8 mouse cellular contexts compared by ENCODE assay signal in genomic region chr17:24559146-24559545, GRCm38 (mm10). TPM values are rescaled to one million over a fixed set of nuclear protein-coding genes. Genes with fewer than 3 reads are reported as not detected.
DNase-seq lines count a peak whose midpoint lies in the region; ATAC-seq lines count a peak whose summit lies in the region.

No protein-coding gene starts in this region.

- ATAC-seq in heart, embryonic 16.5 days (replicated peaks; ENCODE audit: extremely low read depth, insufficient read depth, low FRiP score) = peak; percentile 33; the same call in 1 of the 2 replicates
- ATAC-seq in limb, embryonic 12.5 days (ENCODE audit: insufficient number of reproducible peaks, insufficient read depth, low FRiP score, low TSS enrichment, low read depth) = peak; percentile 77
- ATAC-seq in neural tube, embryonic 12.5 days (ENCODE audit: low FRiP score, low read depth) = peak; percentile 48; the same call in 1 of the 2 replicates
- no peak for ATAC-seq in erythroblast, adult 5-6 weeks (replicated peaks; ENCODE audit: low FRiP score, poor library complexity, severe bottlenecking)

- 52% methylated on average over 3 of the region's 3 CpGs for WGBS in heart, embryonic 16.5 days
- 48% methylated on average over 3 of the region's 3 CpGs for WGBS in limb, embryonic 12.5 days
- 24% methylated on average over 3 of the region's 3 CpGs for WGBS in neural tube, embryonic 12.5 days

- peak overlapping the region; percentile 25 for H3K4me2 ChIP-seq in heart, embryonic 16.5 days (ENCODE audit: low read depth, low read length)
- peak overlapping the region; percentile 36 for H3K4me2 ChIP-seq in limb, embryonic 12.5 days
- peak overlapping the region; percentile 32 for H3K4me2 ChIP-seq in neural tube, embryonic 12.5 days (replicated peaks)

- H3K4me1 ChIP-seq in heart, embryonic 16.5 days (ENCODE audit: control insufficient read depth, insufficient read depth, low read length) = peaks cover 29% of the 10 kb centered on the region
- peaks cover 19% of the 10 kb centered on the region for H3K4me1 ChIP-seq in limb, embryonic 12.5 days (replicated peaks)
- peaks cover 22% of the 10 kb centered on the region for H3K4me1 ChIP-seq in neural tube, embryonic 12.5 days

- H3K36me3 ChIP-seq in heart, embryonic 16.5 days (ENCODE audit: control insufficient read depth, insufficient read depth) = no peaks in the 10 kb centered on the region
- H3K36me3 ChIP-seq in limb, embryonic 12.5 days = peaks cover 10% of the 10 kb centered on the region; the same call in 1 of the 2 replicates
- H3K36me3 ChIP-seq in neural tube, embryonic 12.5 days = no peaks in the 10 kb centered on the region

- no peaks in the 10 kb centered on the region for H3K9me3 ChIP-seq in heart, embryonic 16.5 days (replicated peaks; ENCODE audit: control insufficient read depth, low read length)
- H3K9me3 ChIP-seq in limb, embryonic 12.5 days = no peaks in the 10 kb centered on the region
- H3K9me3 ChIP-seq in neural tube, embryonic 12.5 days = no peaks in the 10 kb centered on the region

- no peak overlapping the region for H3K4me3 ChIP-seq in heart, embryonic 16.5 days (ENCODE audit: low read length)
- H3K4me3 ChIP-seq in limb, embryonic 12.5 days (replicated peaks) = no peak overlapping the region
- no peak overlapping the region for H3K4me3 ChIP-seq in neural tube, embryonic 12.5 days

- H3K9ac ChIP-seq in heart, embryonic 16.5 days (ENCODE audit: low read length) = no peak overlapping the region
- 0 out of 2 replicates have a peak overlapping the region, but pooled peaks have one; percentile 34 for H3K9ac ChIP-seq in limb, embryonic 12.5 days (replicated peaks)
- no peak overlapping the region for H3K9ac ChIP-seq in neural tube, embryonic 12.5 days

- DNase-seq in 416B (ENCODE audit: low read depth) = peak; percentile 40
- DNase-seq in fibroblast of lung, adult 2 months (ENCODE audit: low read depth) = peak; percentile 56
- no peak for DNase-seq in left cerebral cortex, adult 11 months (ENCODE audit: low spot score)
- DNase-seq in layer of hippocampus, postnatal 36 days = no peak

- peak overlapping the region; percentile 92 for H3K27ac ChIP-seq in heart, embryonic 16.5 days (ENCODE audit: low read length)
- H3K27ac ChIP-seq in limb, embryonic 12.5 days = peak overlapping the region; percentile 90
- peak overlapping the region; percentile 77 for H3K27ac ChIP-seq in neural tube, embryonic 12.5 days

- H3K27me3 ChIP-seq in heart, embryonic 16.5 days (ENCODE audit: control insufficient read depth, insufficient read depth, low read length) = no peaks in the 10 kb centered on the region
- H3K27me3 ChIP-seq in limb, embryonic 12.5 days = no peaks in the 10 kb centered on the region
- H3K27me3 ChIP-seq in neural tube, embryonic 12.5 days (replicated peaks) = no peaks in the 10 kb centered on the region

RNA-seq across cellular contexts. Expression of gene Pkd1, which starts 9.5 kb away (rescaled TPM):
- 17.6 and 18.4 TPM in 2 replicates for polyA plus RNA-seq in heart, embryonic 16.5 days (2015; fragmentation: Nextera tagmentation; extraction: Ambion mirVana)
- polyA plus RNA-seq in limb, embryonic 12.5 days (2016; fragmentation: Nextera tagmentation; extraction: Ambion mirVana) = 23.2 and 32.2 TPM in 2 replicates
- polyA plus RNA-seq in neural tube, embryonic 12.5 days (2016; fragmentation: Nextera tagmentation; extraction: Ambion mirVana) = 23.0 and 26.5 TPM in 2 replicates
- total RNA-seq in layer of hippocampus, postnatal 36 days (2021) = 10 to 100 TPM; 84.9 to 95.3 TPM
- 1.5 and 6.1 TPM in 2 replicates for total RNA-seq in erythroblast, adult 5-6 weeks (2015; ENCODE audit: low replicate concordance)
- 3.8 and 16.2 TPM in 2 replicates for total RNA-seq in erythroblast, adult 5-6 weeks (2017; ENCODE audit: low replicate concordance)

RNA-seq across cellular contexts. Expression of gene Rab26, which starts 25.1 kb away (rescaled TPM):
- 0.87 and 0.92 TPM in 2 replicates for polyA plus RNA-seq in heart, embryonic 16.5 days (2015; fragmentation: Nextera tagmentation; extraction: Ambion mirVana)
- polyA plus RNA-seq in limb, embryonic 12.5 days (2016; fragmentation: Nextera tagmentation; extraction: Ambion mirVana) = 3.2 and 4.0 TPM in 2 replicates
- polyA plus RNA-seq in neural tube, embryonic 12.5 days (2016; fragmentation: Nextera tagmentation; extraction: Ambion mirVana) = 1.6 and 2.2 TPM in 2 replicates
- total RNA-seq in layer of hippocampus, postnatal 36 days (2021) = 10 to 100 TPM; 72.9 to 76.8 TPM
- total RNA-seq in erythroblast, adult 5-6 weeks (2015; ENCODE audit: low replicate concordance) = not detected in 2 replicates
- not detected in 2 replicates for total RNA-seq in erythroblast, adult 5-6 weeks (2017; ENCODE audit: low replicate concordance)

RNA-seq across cellular contexts. Expression of gene Traf7, which starts 31.4 kb away (rescaled TPM):
- polyA plus RNA-seq in heart, embryonic 16.5 days (2015; fragmentation: Nextera tagmentation; extraction: Ambion mirVana) = 77.6 and 80.7 TPM in 2 replicates
- 97.4 and 101 TPM in 2 replicates for polyA plus RNA-seq in limb, embryonic 12.5 days (2016; fragmentation: Nextera tagmentation; extraction: Ambion mirVana)
- polyA plus RNA-seq in neural tube, embryonic 12.5 days (2016; fragmentation: Nextera tagmentation; extraction: Ambion mirVana) = 83.4 and 84.0 TPM in 2 replicates
- total RNA-seq in layer of hippocampus, postnatal 36 days (2021) = 10 to 100 TPM; 86.7 to 95.1 TPM
- total RNA-seq in erythroblast, adult 5-6 weeks (2015; ENCODE audit: low replicate concordance) = 11.9 and 13.2 TPM in 2 replicates
- total RNA-seq in erythroblast, adult 5-6 weeks (2017; ENCODE audit: low replicate concordance) = 24.2 and 45.2 TPM in 2 replicates

Comparison
In these comparisons a context has a peak if more than half of its experiments do, and no peak if none do; other contexts are left out.
1. DNase-seq: peak in 416B (single experiment) and fibroblast of lung, adult 2 months (single experiment); none in left cerebral cortex, adult 11 months (single experiment) and layer of hippocampus, postnatal 36 days (0 of 2).
2. Peak in every context shown above with its lines, with median percentiles within 50 percentile points of each other: H3K27ac ChIP-seq and H3K4me2 ChIP-seq.